Mouse (Mus musculus) c-Kit-positive CD71-positive TER-119-positive erythroid progenitor cells, embryonic 14.5 days (primary cell): ENCODE results near the gene Tmem256.

ENCODE experiments used
- DNase-seq: peaks from one replicate; pipeline ENCODE4 v3.0.0-alpha.2; 2013; ENCODE audit warnings: low spot score

The Tmem256 gene

DNA sequence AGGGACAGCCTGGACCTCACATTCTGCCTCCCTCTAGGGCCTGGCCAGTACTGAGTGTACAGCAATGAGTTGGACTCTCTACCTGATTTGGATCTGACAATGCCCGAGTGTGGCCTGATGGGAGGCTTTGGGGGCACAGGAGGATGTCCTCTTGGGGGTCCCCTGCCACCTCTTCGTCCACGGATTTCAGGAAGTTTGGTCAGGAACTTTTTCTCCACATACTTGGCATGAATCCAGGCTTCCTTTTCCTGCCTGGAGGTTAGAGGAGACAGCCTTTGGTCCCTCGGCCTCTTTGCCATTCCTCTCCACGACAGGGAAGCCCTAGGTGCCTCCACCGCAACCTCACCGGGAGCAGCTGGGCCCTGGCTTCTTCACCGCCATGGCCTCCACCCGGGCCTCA lies 45.9 kb downstream of the Tmem256 start:
- DNase-seq, result no peak

DNA sequence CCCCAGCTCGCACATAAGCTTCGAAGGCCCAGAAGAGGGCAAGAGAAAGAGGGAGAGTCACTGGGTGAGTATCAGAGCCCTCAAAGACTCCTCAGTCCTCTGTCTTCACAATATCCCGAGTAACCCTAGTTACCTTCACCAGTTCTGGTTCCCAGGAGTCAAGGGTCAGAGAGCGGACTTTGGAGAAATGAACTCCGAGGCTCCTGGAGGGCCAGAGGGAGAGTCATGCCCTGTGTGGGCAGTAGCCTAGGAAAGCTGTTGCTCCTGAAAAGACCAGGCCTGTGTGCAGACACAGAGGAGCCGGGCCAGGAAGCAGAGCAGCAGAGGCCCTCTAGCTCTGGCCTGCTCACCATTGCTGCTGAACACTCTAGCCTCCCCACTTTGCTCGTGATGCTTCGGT lies 46.3 kb downstream of the Tmem256 start:
- no peak for DNase-seq

DNA sequence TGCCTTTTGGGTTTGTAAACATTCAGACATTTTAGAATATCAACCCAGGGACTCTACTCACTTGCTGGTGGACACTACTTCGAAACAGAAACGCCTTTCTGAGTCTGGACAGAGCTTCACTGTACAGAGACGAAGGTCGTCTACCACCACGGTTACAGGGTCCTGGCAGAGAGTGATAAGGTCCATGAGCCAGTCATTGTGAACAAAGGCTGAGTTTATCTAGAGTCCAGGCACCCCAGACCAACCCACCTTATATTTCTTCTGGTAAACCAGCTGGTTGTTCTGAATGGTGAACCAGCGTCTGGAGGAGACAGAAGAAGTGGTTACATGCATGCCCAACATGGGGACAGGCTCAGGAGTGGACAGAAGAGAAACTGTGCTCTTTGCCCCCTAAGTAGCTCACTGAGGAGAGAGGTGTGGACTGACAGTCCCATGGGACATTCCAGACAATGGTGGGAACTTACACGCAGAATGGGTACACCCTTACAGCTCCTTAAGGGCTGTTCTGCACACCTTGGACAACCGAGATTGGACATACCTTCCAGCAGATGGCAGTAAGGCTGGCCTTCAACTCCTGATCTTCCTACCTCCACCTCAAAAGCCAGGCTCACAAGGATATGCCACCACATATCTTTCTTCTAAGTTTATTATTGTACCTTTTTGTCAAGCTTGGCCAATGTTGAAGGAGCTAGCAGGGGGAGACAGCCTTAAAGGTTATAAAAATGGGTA lies 48.8 kb downstream of the Tmem256 start:
- no peak for DNase-seq
